Mouse (Mus musculus) cortical plate, adult 2 months (tissue): Measurements from ENCODE around the gene Ptpn13. TPM values are rescaled to one million over a fixed set of nuclear protein-coding genes. Genes with fewer than 3 reads are reported as not detected.

ENCODE experiments used
- H3K27ac ChIP-seq: fragments of 200-500 bp; 2 replicates; pipeline ENCODE4 v1.5.1; 2012; ENCODE audit warnings: low read length, control low read depth, inconsistent platforms; ENCODE audit not compliant: insufficient read depth
- H3K4me1 ChIP-seq: fragments of 200-500 bp; 2 replicates; pipeline ENCODE4 v1.6.1; 2011; ENCODE audit warnings: low read length; ENCODE audit not compliant: control insufficient read depth, insufficient read depth
- H3K4me3 ChIP-seq: fragments of 200-500 bp; 2 replicates; pipeline ENCODE4 v1.5.1; 2011; ENCODE audit warnings: mild to moderate bottlenecking, low read length, control low read depth; ENCODE audit not compliant: insufficient read depth
- CTCF ChIP-seq: fragments of 200-500 bp; IDR thresholded peaks from 2 replicates; pipeline ENCODE4 v1.5.1; 2011; ENCODE audit warnings: mild to moderate bottlenecking, control low read depth, low read length; ENCODE audit not compliant: insufficient read depth; ENCODE audit errors: extremely low read depth
- POLR2A ChIP-seq: fragments of 200-500 bp; IDR thresholded peaks from 2 replicates; pipeline ENCODE4 v1.6.1; 2011; ENCODE audit warnings: mild to moderate bottlenecking, low read length, control low read depth; ENCODE audit not compliant: insufficient read depth; ENCODE audit errors: extremely low read depth
- polyA plus RNA-seq: library from polyadenylated mRNA; depleted of rRNA; stranded (reverse); fragments of >200 nt; gene quantifications from 2 replicates; pipeline ENCODE4 v1.2.3, GENCODE M21; 2012

Gene Ptpn13
- polyA plus RNA-seq, 1 experiment, result 6.6 TPM

DNA sequence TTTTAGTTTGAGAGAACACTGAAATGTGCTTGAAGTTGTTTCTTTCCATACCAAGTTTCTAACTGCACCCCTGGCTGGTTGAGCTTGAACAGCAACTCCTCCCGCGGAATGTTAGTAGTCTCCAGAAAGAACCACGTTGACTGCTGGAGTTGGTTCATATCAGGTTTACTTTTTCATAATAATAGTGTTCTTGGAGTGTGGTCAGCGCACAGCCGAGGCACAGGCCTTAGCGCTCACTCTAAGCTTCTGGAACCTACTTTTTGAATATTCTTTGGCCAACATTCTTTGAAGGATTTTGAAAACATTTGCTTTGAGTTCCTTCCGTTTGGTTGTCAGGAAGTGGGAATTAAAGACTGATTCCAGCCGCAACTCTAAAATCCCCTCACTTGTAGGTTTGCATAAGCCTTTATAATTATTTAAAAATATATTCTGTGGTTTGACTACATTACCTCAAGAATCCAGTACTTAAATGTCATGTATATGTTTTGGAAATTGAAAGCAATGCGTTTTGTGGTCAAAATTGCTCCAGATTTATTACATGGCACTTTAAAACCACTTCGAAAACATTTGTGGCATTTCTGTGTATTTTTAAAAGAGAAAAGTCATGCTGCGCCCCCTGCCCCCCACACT is 48.6 kb downstream of the Ptpn13 start:
- no peak for TF ChIP-seq CTCF
- no peak for TF ChIP-seq POLR2A
- no peaks in the 10 kb centered on the region for H3K4me1 ChIP-seq

DNA sequence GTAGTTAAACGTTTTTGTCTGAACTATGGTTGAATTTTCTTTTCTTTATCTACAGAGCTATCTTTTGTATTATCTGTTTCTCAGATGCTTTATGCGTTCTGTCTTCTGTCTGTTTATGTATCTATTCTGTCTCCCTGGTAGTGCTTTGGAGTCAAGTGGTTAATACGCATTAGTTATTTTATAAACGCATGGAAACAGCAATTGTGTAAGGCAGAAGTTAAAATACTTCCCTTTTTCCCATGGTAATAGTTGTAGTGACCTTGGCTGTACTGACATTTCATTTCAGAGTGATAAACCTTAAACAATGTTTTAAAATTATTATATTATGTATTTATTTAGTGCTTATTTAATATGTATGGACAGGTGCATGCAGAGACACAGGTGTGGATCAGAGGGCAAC is 49.3 kb downstream of the Ptpn13 start:
- no peak overlapping the region for H3K27ac ChIP-seq
- no peak overlapping the region for H3K4me3 ChIP-seq
- H3K4me1 ChIP-seq, result no peaks in the 10 kb centered on the region
- no peak for TF ChIP-seq CTCF
- no peak for TF ChIP-seq POLR2A

More for the DNA sequence above, 48.6 kb downstream of the Ptpn13 start:
- Histone ChIP-seq H3K4me3 (no peak overlapping the region), H3K27ac (no peak overlapping the region)

DNA sequence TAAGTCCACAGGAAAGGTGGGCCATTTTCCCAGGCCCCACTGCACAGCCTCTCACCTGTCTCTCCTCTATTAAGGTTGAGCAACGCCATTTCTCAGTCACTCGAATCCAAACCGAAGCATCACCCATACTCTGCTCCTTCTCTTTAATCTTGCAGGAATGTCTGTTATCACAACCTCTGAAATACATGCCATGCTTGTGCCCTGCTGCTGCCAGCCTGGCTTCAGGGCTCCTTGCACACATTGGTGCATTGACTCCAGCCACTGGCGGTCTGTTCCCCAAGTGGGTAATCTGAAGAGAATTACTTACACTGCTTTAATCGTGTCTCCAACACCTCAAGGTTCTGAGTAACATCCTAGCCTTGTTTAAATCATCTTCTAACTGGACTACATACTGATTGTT is 50.5 kb downstream of the Ptpn13 start:
- Histone ChIP-seq H3K4me3 (no peak overlapping the region), H3K27ac (no peak overlapping the region), H3K4me1 (no peaks in the 10 kb centered on the region)
- TF ChIP-seq POLR2A (no peak), CTCF (no peak)

DNA sequence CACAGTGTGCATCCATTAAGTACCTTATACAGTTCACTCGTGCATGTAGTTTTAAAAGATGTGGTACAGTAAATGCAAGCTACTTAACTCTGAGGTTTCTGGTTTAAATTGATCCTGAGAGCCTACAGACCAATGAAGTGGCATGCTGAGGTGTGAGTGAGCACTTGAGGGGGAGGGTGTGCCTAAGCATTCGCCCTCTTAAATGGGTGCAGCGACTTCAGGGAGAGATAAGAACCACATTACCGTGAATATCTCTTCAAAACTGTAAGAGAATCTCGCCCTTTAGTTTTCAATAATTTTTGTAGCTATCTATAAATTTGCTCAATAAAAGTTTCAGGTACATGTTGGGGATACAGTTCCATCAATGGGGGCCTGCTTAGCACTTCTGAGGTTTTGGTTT is 54.5 kb downstream of the Ptpn13 start:
- no peak overlapping the region for H3K27ac ChIP-seq
- H3K4me1 ChIP-seq, result no peaks in the 10 kb centered on the region
- no peak overlapping the region for H3K4me3 ChIP-seq
- TF ChIP-seq CTCF, result no peak
- TF ChIP-seq POLR2A, result no peak

DNA sequence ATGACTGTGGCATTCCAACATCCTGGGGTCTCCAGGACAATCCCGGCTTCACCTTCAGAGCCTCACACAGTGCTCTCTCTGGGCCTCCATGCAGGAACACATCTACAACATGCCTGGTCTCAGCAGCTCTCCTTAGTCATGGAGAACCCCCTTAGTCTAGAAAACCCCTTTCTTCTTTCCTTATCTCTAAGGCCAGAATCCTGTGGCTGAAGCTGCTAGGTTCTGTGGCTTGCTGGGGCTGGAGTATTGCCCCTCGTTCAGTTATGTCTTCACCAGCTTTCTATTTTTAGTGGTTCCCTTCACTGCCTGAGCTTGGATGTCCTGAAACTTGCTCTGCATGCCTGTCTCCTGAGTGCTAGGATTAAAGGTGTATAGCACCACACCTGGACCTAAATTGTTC is 56.2 kb downstream of the Ptpn13 start:
- Histone ChIP-seq H3K4me1 (no peaks in the 10 kb centered on the region), H3K4me3 (no peak overlapping the region), H3K27ac (no peak overlapping the region)
- TF ChIP-seq POLR2A (no peak), CTCF (no peak)

DNA sequence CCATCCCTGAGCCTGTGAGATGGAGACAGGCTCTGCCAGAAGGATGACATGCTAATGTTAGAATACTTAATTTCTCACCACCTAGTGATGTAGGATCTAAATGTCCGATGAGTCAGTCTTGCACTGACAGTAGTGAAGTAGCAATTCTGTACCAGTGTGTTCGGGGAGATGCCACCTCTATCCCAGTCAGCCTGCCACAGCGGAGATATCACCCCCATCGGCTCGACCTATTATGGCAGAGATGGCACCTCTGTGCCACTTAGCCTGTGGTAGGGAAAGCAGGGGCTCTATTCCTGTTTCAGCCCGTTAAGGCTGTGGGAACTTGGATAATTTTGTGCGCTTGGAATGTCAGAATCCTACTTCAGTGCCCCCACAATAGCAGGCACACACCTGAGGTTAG is 62.0 kb downstream of the Ptpn13 start:
- Histone ChIP-seq H3K27ac (no peak overlapping the region), H3K4me1 (no peaks in the 10 kb centered on the region), H3K4me3 (no peak overlapping the region)
- no peak for TF ChIP-seq CTCF
- TF ChIP-seq POLR2A, result no peak

DNA sequence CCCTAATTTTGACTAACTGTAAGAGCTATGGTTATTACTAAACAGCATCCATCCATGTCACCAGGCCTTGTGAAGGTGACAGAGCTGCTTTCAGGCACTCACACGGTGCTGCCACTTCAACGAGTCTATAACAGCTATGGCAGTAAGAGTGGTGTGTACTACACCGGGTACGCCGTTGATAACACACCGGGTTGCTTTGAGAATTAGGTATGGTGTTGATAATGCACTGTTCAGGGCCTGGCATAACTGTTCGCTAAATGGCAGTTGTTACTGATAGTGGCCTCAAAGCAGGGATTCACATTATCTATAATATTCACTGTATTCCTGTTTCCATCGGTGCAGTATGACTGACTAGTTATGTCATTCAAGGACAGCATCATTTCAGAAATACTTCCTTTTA is 66.0 kb downstream of the Ptpn13 start:
- peaks cover under 1% of the 10 kb centered on the region; the same call in 1 of the 2 replicates for H3K4me1 ChIP-seq
- no peak overlapping the region for H3K4me3 ChIP-seq
- TF ChIP-seq POLR2A (no peak), CTCF (no peak)
- no peak overlapping the region for H3K27ac ChIP-seq

DNA sequence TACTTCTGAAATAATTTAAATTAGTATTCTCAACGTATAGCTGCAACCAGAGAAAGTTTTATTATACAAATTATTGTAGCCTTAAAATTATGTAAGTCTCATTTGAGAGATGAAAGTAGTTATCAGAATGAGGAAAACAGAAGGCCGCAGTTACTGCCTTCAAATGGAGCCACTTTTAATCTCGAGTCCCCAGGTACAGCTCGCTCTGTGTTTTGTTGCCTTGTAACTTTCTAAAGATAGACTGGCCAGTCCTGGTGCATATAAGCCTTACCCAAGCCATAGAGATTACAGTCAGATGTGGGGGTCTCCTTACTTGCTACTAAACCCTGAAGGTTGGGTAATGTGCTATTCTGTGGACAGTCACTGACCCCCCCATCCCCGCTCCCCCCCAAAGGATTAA is 66.8 kb downstream of the Ptpn13 start:
- H3K27ac ChIP-seq, result no peak overlapping the region

DNA sequence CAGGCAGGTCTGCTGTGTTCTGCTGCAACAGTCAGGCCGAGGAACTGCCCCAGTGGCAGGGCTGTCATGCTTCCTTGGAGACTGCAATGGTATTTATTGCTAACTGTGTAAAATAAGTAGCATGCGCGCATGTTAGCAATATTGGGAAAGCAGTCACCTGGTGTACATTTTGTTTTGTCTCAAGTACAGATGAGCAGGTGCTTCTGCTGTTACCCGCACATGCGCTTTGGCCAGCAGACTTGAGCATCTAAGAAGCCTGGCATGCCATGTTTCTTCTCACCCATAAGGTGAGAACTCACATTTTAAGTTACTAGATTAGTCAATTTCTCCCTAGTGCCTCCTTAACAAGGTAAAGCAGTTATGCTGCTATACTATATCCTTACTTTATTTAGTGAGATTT is 72.1 kb downstream of the Ptpn13 start:
- H3K4me1 ChIP-seq, result peaks cover 1% of the 10 kb centered on the region; the same call in 1 of the 2 replicates
- no peak overlapping the region for H3K27ac ChIP-seq
- no peak overlapping the region for H3K4me3 ChIP-seq
- TF ChIP-seq POLR2A (no peak), CTCF (no peak)

More for the DNA sequence above, 66.8 kb downstream of the Ptpn13 start:
- H3K4me3 ChIP-seq, result no peak overlapping the region
- no peak for TF ChIP-seq CTCF
- TF ChIP-seq POLR2A, result no peak
- peaks cover 1% of the 10 kb centered on the region; the same call in 1 of the 2 replicates for H3K4me1 ChIP-seq

DNA sequence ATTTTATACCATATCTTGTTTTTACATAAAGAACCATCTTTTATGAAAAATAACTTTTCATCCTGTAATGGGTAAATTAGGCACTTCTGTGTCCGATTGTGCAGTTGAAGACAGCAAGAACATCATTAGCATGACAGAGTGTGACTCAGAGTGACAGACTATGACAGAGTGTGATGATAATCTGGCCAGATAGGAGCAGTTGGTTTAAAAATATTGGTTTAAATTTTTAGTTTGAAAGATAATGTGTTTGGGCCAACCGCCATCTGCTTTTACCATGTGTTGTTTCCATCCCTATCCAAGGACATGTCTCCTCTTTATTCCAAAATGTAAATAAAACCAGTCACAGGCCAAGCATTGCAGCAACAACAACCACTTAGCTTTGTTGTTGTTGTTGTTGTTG is 72.5 kb downstream of the Ptpn13 start:
- Histone ChIP-seq H3K27ac (no peak overlapping the region), H3K4me1 (peaks cover 1% of the 10 kb centered on the region; the same call in 1 of the 2 replicates), H3K4me3 (no peak overlapping the region)
- TF ChIP-seq CTCF, result no peak
- TF ChIP-seq POLR2A, result no peak

DNA sequence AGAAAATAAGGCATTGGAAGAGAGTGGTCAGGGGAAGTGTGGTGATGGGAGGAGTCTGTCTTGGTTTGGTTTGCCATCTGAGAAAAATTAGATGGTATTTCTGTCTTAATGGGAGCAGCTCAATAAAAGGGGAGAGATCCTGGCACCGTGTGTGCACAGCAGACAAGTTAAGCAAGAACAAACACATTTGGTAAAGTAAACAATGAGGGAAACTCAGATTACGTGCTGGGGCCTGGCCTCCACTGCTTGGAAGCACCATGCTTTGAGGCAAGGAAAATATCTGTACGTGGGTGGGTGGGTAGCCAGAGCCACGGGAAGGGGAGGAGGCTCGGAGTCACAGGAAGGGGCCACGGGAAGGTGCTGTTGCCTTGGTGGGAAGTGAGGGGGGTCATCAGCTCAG is 74.3 kb downstream of the Ptpn13 start:
- Histone ChIP-seq H3K4me3 (no peak overlapping the region), H3K27ac (no peak overlapping the region), H3K4me1 (peaks cover 1% of the 10 kb centered on the region; the same call in 1 of the 2 replicates)
- no peak for TF ChIP-seq POLR2A
- no peak for TF ChIP-seq CTCF
